Mouse (Mus musculus): ENCODE measurements at regions not wholly inside any gene's neighbourhood (a gene's known extent, or its start where the extent isn't known, plus 50 kb on each side); places are given as distances from the start of the nearest gene placed in this dataset.

GRCm38 (mm10) chr16:64068787-64069673 lies 205.1 kb upstream of the Epha3 start:
- DNase-seq (ENCODE audit: low spot score in 2 of 2): no peak

- no peak for DNase-seq (ENCODE audit: low spot score in 2 of 2)
Measured at GRCm38 (mm10) chr16:64062584-64062983, 198.6 kb upstream of the Epha3 start.

- no peak for DNase-seq (ENCODE audit: low spot score in 2 of 2)
Measured at GRCm38 (mm10) chr16:64058712-64059111, 194.7 kb upstream of the Epha3 start.

GRCm38 (mm10) chr16:64054346-64054745 lies 190.4 kb upstream of the Epha3 start:
- DNase-seq (ENCODE audit: low spot score in 2 of 2): no peak

GRCm38 (mm10) chr16:64048026-64048425 lies 184.1 kb upstream of the Epha3 start:
- no peak for DNase-seq (ENCODE audit: low spot score in 2 of 2)

GRCm38 (mm10) chr16:64033049-64033448 lies 169.1 kb upstream of the Epha3 start:
- DNase-seq (ENCODE audit: low spot score in 2 of 2): no peak

- DNase-seq (ENCODE audit: low spot score in 2 of 2): no peak
Measured at GRCm38 (mm10) chr16:64023981-64024380, 160.0 kb upstream of the Epha3 start.

- peak in 1 of 2 experiments; percentile 1 for DNase-seq (ENCODE audit: low spot score in 2 of 2)
Measured at GRCm38 (mm10) chr16:64000884-64001283, 136.9 kb upstream of the Epha3 start.

- no peak for DNase-seq (ENCODE audit: low spot score in 2 of 2)
Measured at GRCm38 (mm10) chr16:63967407-63967806, 103.4 kb upstream of the Epha3 start.

GRCm38 (mm10) chr16:63960786-63961185 lies 96.8 kb upstream of the Epha3 start:
- DNase-seq (ENCODE audit: low spot score in 2 of 2): no peak

GRCm38 (mm10) chr16:63958154-63958553 lies 94.2 kb upstream of the Epha3 start:
- peak in 1 of 2 experiments; percentile 10 for DNase-seq (ENCODE audit: low spot score in 2 of 2)

- DNase-seq (ENCODE audit: low spot score in 2 of 2): no peak
Measured at GRCm38 (mm10) chr16:63925195-63925594, 61.2 kb upstream of the Epha3 start.

- no peak for DNase-seq (ENCODE audit: low spot score in 2 of 2)
Measured at GRCm38 (mm10) chr16:63921146-63921545, 57.2 kb upstream of the Epha3 start.
